Mouse (Mus musculus): ENCODE data around the gene Sorbs1. TPM values are rescaled to one million over a fixed set of nuclear protein-coding genes. Genes with fewer than 3 reads are reported as not detected.

Sorbs1 gene
- polyA plus RNA-seq, 1 experiment from 2014 or later: 45.0 TPM

DNA sequence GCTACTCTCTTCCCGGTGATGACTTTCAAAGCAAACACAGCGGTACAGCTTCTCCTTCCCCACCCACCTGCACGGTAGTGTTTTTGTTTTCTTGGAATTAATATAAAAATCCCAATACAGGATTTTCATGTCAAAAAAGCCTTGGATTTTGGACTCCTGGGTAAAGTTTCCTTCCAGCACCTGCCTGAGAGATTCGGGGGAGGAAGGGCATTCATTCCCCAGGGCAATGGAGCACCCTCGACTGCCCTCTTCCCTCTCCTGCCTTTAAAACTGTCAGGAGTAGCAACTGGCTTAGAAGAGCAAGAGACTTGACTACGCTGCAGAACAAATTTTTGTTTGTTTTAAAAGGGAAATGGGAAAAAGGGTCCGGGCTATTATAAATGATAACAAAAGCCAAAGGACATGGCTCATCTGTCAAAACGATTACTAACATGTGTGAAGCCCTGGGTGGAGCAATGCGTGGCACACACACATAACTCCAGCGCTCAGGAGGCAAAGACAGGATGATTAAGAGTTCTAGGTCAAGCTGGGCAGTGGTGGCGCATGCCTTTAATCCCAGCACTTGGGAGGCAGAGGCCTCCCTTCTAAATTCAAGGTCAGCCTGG is 113.1 kb downstream of the Sorbs1 start:
- H3K4me3 ChIP-seq (ENCODE audit: low read depth, low read length): no peak overlapping the region
- no peaks in the 10 kb centered on the region for H3K9me3 ChIP-seq (ENCODE audit: control insufficient read depth, low read length)
- ATAC-seq (replicated peaks; ENCODE audit: low FRiP score): no peak
- H3K27me3 ChIP-seq (replicated peaks; ENCODE audit: control insufficient read depth, insufficient read depth, low read length): no peaks in the 10 kb centered on the region
- no peak overlapping the region for H3K27ac ChIP-seq (ENCODE audit: low read depth, low read length)
- DNase-seq (ENCODE audit: low spot score): no peak
- H3K9ac ChIP-seq (ENCODE audit: low read depth, low read length): no peak overlapping the region
- H3K4me1 ChIP-seq (replicated peaks; ENCODE audit: control insufficient read depth, insufficient read depth, low read length): peaks cover 4% of the 10 kb centered on the region
- no peaks in the 10 kb centered on the region for H3K36me3 ChIP-seq (ENCODE audit: control insufficient read depth, insufficient read depth, low read length)
- WGBS: 69% methylated on average over 11 of the region's 11 CpGs
- H3K4me2 ChIP-seq: no peak overlapping the region

DNA sequence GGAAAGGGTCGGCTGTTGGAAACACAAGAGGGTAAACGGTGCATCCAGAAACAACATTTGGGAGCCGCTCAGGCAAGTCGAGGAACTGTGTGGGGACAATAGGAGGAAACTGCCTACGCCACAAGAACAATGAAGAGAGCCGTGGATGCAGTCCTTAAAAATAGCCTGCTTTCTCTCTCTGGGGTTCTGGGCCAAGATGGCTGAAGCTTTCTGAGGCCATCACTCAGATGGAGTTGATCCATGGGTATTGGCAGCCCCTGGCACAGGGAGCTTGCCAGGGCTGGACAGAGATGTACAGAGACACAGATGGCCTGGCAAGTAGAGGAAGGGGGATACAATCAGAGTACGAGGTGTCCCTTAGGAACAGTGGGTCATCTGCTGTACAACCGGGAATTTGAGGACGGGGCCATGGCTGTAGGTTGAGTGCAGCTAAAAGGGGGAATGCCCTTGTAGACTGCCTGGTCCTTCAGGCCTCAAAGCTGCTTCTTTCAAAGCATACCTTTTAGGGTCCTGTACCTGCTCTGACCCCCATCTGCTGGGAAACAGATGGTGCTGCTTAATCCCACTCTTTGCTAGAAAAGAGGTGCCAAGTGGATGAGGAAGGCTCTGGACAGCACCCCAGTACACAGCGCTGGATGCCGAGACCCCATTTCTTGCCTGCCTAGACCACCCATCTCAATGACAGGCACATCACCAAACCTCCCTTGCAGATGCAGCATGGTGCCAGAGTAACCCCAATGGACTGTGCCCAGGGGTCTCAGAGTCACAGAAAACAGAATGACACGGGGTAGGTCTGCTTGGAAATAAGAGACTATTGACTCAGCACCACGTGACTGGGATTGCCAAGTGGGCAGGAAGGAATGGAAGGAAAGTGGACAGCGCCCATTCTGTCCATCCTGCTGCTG is 117.6 kb downstream of the Sorbs1 start:
- no peak overlapping the region for H3K4me2 ChIP-seq
- H3K27me3 ChIP-seq (replicated peaks; ENCODE audit: control insufficient read depth, insufficient read depth, low read length): no peaks in the 10 kb centered on the region
- H3K9ac ChIP-seq (ENCODE audit: low read depth, low read length): 0 out of 2 replicates have a peak overlapping the region, but pooled peaks have one; percentile 8
- H3K4me1 ChIP-seq (replicated peaks; ENCODE audit: control insufficient read depth, insufficient read depth, low read length): peaks cover 5% of the 10 kb centered on the region; the same call in 1 of the 2 replicates
- no peak overlapping the region; the same call in 1 of the 2 replicates for H3K27ac ChIP-seq (ENCODE audit: low read depth, low read length)
- H3K36me3 ChIP-seq (ENCODE audit: control insufficient read depth, insufficient read depth, low read length): no peaks in the 10 kb centered on the region
- H3K4me3 ChIP-seq (ENCODE audit: low read depth, low read length): no peak overlapping the region
- DNase-seq (ENCODE audit: low spot score): no peak
- no peak for ATAC-seq (replicated peaks; ENCODE audit: low FRiP score)
- 78% methylated on average over 14 of the region's 14 CpGs for WGBS
- H3K9me3 ChIP-seq (ENCODE audit: control insufficient read depth, low read length): no peaks in the 10 kb centered on the region

DNA sequence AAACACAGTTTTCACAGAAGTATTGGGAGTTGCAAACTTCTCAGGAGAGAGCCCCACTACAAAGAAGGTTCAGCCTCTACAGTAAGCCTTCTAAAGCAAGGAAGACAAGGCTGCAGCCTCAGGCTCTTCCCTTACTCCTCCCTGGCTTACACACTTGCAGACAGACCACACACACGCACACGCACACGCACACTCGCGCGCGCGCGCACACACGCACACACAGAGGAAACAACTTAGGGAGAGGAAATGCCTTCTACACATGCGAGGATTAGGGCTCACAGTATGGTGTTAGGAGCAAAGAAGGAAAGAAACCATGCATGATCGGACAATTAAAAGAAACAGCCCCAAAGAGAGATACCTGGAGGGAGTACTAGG is 118.3 kb downstream of the Sorbs1 start:
- Histone ChIP-seq H3K27me3 (replicated peaks; ENCODE audit: control insufficient read depth, insufficient read depth, low read length) (no peaks in the 10 kb centered on the region), H3K4me2 (0 out of 2 replicates have a peak overlapping the region, but pooled peaks have one; percentile 13), H3K27ac (ENCODE audit: low read depth, low read length) (peak overlapping the region; percentile 49), H3K4me3 (ENCODE audit: low read depth, low read length) (no peak overlapping the region), H3K9ac (ENCODE audit: low read depth, low read length) (0 out of 2 replicates have a peak overlapping the region, but pooled peaks have one; percentile 8), H3K36me3 (ENCODE audit: control insufficient read depth, insufficient read depth, low read length) (no peaks in the 10 kb centered on the region), H3K9me3 (ENCODE audit: control insufficient read depth, low read length) (no peaks in the 10 kb centered on the region), H3K4me1 (replicated peaks; ENCODE audit: control insufficient read depth, insufficient read depth, low read length) (peaks cover 5% of the 10 kb centered on the region; the same call in 1 of the 2 replicates)
- ATAC-seq (replicated peaks; ENCODE audit: low FRiP score) (no peak), DNase-seq (ENCODE audit: low spot score) (no peak)
- 79% methylated on average over 12 of the region's 12 CpGs for WGBS

DNA sequence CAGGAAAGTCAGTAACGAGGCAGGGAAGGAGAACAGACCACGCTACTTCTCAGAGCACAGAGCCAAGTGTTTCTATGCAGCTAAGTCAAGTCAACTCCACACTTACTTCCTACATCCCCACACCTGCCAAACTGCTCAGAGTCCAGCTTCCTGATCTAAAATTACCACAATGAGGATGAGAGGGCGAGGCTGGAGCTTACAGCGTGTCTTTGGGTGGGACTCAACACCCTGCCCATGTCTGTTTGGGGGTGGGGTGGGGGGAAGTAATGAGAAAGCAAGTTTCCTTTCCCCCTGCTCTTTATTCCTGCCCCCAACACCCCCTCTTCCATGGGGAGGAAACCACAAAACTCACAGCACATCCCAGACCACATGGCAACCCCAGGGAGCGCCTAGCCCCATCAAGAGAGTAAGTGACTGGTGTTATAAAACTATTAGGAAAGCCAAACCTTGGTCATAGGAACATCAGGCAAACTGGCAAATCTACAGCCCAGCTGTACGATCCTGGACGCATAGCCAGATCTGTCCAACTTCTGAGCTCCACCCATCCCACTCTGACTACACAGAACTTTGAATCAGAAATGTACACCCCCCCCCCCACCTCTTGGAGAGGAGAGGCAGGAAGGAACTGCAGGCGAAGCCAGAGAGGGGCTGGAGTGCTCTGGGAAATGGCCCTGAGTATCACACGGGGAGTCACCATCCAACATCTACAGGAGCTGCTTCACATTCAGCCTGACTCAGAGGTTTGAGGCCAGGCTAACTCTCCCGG is 118.8 kb downstream of the Sorbs1 start:
- no peak overlapping the region for H3K4me3 ChIP-seq (ENCODE audit: low read depth, low read length)
- DNase-seq (ENCODE audit: low spot score): no peak
- H3K27me3 ChIP-seq (replicated peaks; ENCODE audit: control insufficient read depth, insufficient read depth, low read length): no peaks in the 10 kb centered on the region
- 56% methylated on average over 10 of the region's 10 CpGs for WGBS
- H3K4me1 ChIP-seq (replicated peaks; ENCODE audit: control insufficient read depth, insufficient read depth, low read length): peaks cover 5% of the 10 kb centered on the region; the same call in 1 of the 2 replicates
- no peak overlapping the region for H3K4me2 ChIP-seq
- ATAC-seq (replicated peaks; ENCODE audit: low FRiP score): 0 out of 2 replicates have a peak, but pooled peaks have one; percentile 18
- H3K36me3 ChIP-seq (ENCODE audit: control insufficient read depth, insufficient read depth, low read length): no peaks in the 10 kb centered on the region
- H3K9me3 ChIP-seq (ENCODE audit: control insufficient read depth, low read length): no peaks in the 10 kb centered on the region
- H3K27ac ChIP-seq (ENCODE audit: low read depth, low read length): peak overlapping the region; percentile 49
- no peak overlapping the region for H3K9ac ChIP-seq (ENCODE audit: low read depth, low read length)

DNA sequence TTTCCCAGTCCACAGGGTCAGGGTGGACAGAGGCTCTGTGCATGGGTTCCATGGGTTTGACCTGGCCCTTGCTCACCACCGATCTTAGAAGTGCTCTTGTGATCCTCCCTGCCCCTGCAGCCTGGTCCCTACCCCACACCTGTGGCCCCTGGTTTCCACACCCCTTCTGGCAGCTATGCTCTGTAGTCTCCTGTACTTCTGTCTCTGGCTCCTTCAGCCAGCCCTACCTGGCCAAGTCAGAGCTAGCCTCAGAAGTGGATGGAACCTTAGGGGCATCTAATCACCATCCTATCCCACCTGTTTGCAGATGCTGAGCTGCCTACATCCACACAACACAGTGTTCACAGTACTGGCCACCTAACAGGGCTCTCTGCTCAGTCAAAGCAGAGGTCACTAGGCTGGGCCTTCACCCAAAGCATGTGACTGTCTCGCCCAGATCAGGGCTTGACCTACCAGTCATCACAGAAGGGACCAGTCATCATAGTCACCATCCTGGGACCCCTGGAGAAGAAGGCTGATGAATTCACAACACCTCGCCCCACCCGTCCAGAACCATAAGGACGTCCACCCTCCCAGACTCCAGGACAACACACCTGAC is 120.7 kb downstream of the Sorbs1 start:
- no peak for ATAC-seq (replicated peaks; ENCODE audit: low FRiP score)

DNA sequence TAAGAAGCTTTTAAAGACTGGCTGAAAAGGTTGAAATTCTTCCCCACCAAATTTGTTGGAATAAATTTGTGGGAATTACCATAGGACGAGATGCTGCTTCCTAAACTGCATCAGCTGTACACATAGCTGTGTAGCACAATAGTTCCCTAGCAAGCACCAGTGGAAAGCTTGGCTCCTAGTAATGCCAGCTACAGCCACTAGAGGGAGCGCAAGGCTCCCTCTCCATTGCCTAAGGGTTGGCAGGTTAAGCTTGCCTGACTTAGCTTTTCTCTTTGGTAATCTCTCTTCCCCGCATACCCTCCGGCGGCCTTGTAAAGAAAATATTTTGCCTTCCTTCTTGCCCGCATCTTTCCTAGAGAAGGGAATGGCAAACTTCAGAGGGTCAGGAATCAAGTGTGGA is 122.1 kb downstream of the Sorbs1 start:
- 19% methylated on average over 6 of the region's 6 CpGs for WGBS
- Histone ChIP-seq H3K27ac (ENCODE audit: low read depth, low read length) (no peak overlapping the region), H3K9me3 (ENCODE audit: control insufficient read depth, low read length) (no peaks in the 10 kb centered on the region), H3K36me3 (ENCODE audit: control insufficient read depth, insufficient read depth, low read length) (no peaks in the 10 kb centered on the region), H3K4me3 (ENCODE audit: low read depth, low read length) (no peak overlapping the region), H3K27me3 (replicated peaks; ENCODE audit: control insufficient read depth, insufficient read depth, low read length) (no peaks in the 10 kb centered on the region), H3K4me1 (replicated peaks; ENCODE audit: control insufficient read depth, insufficient read depth, low read length) (peaks cover 5% of the 10 kb centered on the region; the same call in 1 of the 2 replicates), H3K4me2 (no peak overlapping the region), H3K9ac (ENCODE audit: low read depth, low read length) (no peak overlapping the region)
- peak; percentile 62; the same call in 1 of the 2 replicates for ATAC-seq (replicated peaks; ENCODE audit: low FRiP score)
- peak; percentile 69 for DNase-seq (ENCODE audit: low spot score)

More for the DNA sequence above, 120.7 kb downstream of the Sorbs1 start:
- no peak for DNase-seq (ENCODE audit: low spot score)
- peaks cover 5% of the 10 kb centered on the region; the same call in 1 of the 2 replicates for H3K4me1 ChIP-seq (replicated peaks; ENCODE audit: control insufficient read depth, insufficient read depth, low read length)
- H3K27ac ChIP-seq (ENCODE audit: low read depth, low read length): no peak overlapping the region
- H3K9ac ChIP-seq (ENCODE audit: low read depth, low read length): no peak overlapping the region
- no peaks in the 10 kb centered on the region for H3K27me3 ChIP-seq (replicated peaks; ENCODE audit: control insufficient read depth, insufficient read depth, low read length)
- no peak overlapping the region for H3K4me3 ChIP-seq (ENCODE audit: low read depth, low read length)
- H3K4me2 ChIP-seq: no peak overlapping the region
- no peaks in the 10 kb centered on the region for H3K9me3 ChIP-seq (ENCODE audit: control insufficient read depth, low read length)
- WGBS: 88% methylated on average over 5 of the region's 5 CpGs
- H3K36me3 ChIP-seq (ENCODE audit: control insufficient read depth, insufficient read depth, low read length): no peaks in the 10 kb centered on the region

DNA sequence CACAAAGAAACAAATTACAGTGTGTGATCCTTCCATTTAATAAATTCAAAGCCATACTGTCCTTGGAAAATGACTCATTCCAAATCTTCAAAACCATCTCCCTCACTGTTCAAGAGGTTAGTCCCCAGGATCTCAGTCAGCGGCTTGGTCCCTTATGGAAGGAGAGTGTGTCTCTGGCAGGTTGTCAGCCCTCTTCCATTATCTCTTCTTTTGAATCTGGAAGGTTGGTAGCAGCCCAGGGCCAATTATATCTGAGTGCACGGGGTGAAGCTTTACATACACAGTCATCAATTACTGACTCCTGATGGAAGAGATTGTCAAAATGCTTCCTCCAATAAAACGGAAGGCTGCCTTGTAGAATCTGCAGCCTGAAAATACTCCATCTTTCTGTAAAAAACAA is 126.7 kb downstream of the Sorbs1 start:
- no peaks in the 10 kb centered on the region for H3K36me3 ChIP-seq (ENCODE audit: control insufficient read depth, insufficient read depth, low read length)
- no peak overlapping the region for H3K27ac ChIP-seq (ENCODE audit: low read depth, low read length)
- H3K4me3 ChIP-seq (ENCODE audit: low read depth, low read length): no peak overlapping the region
- ATAC-seq (replicated peaks; ENCODE audit: low FRiP score) (no peak), DNase-seq (ENCODE audit: low spot score) (no peak)
- no peak overlapping the region for H3K9ac ChIP-seq (ENCODE audit: low read depth, low read length)
- no peak overlapping the region for H3K4me2 ChIP-seq
- H3K4me1 ChIP-seq (replicated peaks; ENCODE audit: control insufficient read depth, insufficient read depth, low read length): no peaks in the 10 kb centered on the region
- no peaks in the 10 kb centered on the region for H3K27me3 ChIP-seq (replicated peaks; ENCODE audit: control insufficient read depth, insufficient read depth, low read length)
- H3K9me3 ChIP-seq (ENCODE audit: control insufficient read depth, low read length): no peaks in the 10 kb centered on the region
- whole genome bisulfite sequencing: 65% methylated on average over 3 of the region's 3 CpGs

DNA sequence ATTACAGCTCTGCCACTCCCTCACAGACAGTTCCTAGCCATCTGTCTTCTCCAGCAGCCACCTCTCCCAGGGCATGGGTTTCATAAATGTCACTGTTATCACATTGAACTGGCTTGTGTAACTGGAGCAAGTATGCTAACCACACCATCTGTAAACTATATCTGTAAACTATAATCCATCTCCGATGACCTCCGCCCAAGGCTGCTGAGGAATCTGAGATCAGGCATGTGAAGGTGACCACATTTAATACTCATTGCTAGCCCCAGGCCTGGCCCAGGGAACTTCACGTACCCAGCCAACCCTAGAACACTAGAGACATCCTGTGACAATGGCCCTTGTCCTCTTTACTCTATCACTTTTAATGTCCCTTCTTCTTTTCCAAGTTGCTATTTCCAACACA is 128.2 kb downstream of the Sorbs1 start:
- H3K4me2 ChIP-seq: no peak overlapping the region
- 92% methylated on average over 3 of the region's 3 CpGs for WGBS
- H3K4me1 ChIP-seq (replicated peaks; ENCODE audit: control insufficient read depth, insufficient read depth, low read length): no peaks in the 10 kb centered on the region
- ATAC-seq (replicated peaks; ENCODE audit: low FRiP score) (no peak), DNase-seq (ENCODE audit: low spot score) (no peak)
- no peak overlapping the region for H3K9ac ChIP-seq (ENCODE audit: low read depth, low read length)
- H3K36me3 ChIP-seq (ENCODE audit: control insufficient read depth, insufficient read depth, low read length): no peaks in the 10 kb centered on the region
- no peaks in the 10 kb centered on the region for H3K27me3 ChIP-seq (replicated peaks; ENCODE audit: control insufficient read depth, insufficient read depth, low read length)
- H3K4me3 ChIP-seq (ENCODE audit: low read depth, low read length): no peak overlapping the region
- H3K27ac ChIP-seq (ENCODE audit: low read depth, low read length): no peak overlapping the region
- H3K9me3 ChIP-seq (ENCODE audit: control insufficient read depth, low read length): no peaks in the 10 kb centered on the region
